Comparison of ENCODE assay signal across 1 mouse cellular context in genomic region chr3:89418170-89418860, GRCm38 (mm10).
A peak's percentile ranks its signal among the peaks of the same experiment; 100 is the strongest.
TF ChIP-seq lines count a peak whose summit lies in the region.

Gene Cks1b (minus strand): TSS chr3:89418383.
Gene Shc1 (plus strand): TSS chr3:89418443.

TF ChIP-seq in MEL, 35 proteins besides CTCF, POLR2A, EP300 and RAD21 (continued from another document):
- TF ChIP-seq E2F4 (IDR thresholded peaks at IDR 0.05; ENCODE audit: borderline replicate concordance, low read depth, low read length) (peak; percentile 81), TCF12 (IDR thresholded peaks at IDR 0.05; ENCODE audit: low read depth, low read length) (peak; percentile 51; the same call in 1 of the 2 replicates), MYC (IDR thresholded peaks at IDR 0.05; ENCODE audit: low read depth, low read length) (peak; percentile 96), ZC3H11A (IDR thresholded peaks at IDR 0.05; ENCODE audit: low read depth, low read length) (no peak), POLR2AphosphoS5 (IDR thresholded peaks at IDR 0.05; ENCODE audit: borderline replicate concordance, low read depth, low read length) (no peak), NRF1 (IDR thresholded peaks at IDR 0.05; ENCODE audit: insufficient read depth, low read depth, low read length, poor library complexity, severe bottlenecking) (no peak; the same call in 1 of the 2 replicates), ELF1 (IDR thresholded peaks at IDR 0.05; ENCODE audit: low read depth, low read length) (peak; percentile 87), TBP (IDR thresholded peaks at IDR 0.05; ENCODE audit: low read depth, low read length) (peak; percentile 73; the same call in 1 of the 2 replicates)
